Mouse (Mus musculus): ENCODE measurements at regions not wholly inside any gene's neighbourhood (a gene's known extent, or its start where the extent isn't known, plus 50 kb on each side); places are given as distances from the start of the nearest gene placed in this dataset.

GRCm38 (mm10) chr7:39789880-39790279 lies 272.3 kb downstream of the Zfp619 start:
- TF ChIP-seq E2F4 (IDR thresholded peaks at IDR 0.05; ENCODE audit: borderline replicate concordance, low read depth, low read length) = no peak
- TF ChIP-seq NRF1 (IDR thresholded peaks at IDR 0.05; ENCODE audit: insufficient read depth, low read depth, low read length, poor library complexity, severe bottlenecking) = no peak
- no peak for TF ChIP-seq USF1 (IDR thresholded peaks at IDR 0.05; ENCODE audit: low read depth, low read length)
- TF ChIP-seq CTCF (IDR thresholded peaks at IDR 0.05 in 2 of 3, conservative IDR thresholded peaks at IDR 0.05 in 1 of 3; ENCODE audit: control insufficient read depth in 1 of 3, insufficient read depth in 1 of 3, low read depth in 2 of 3, low read length in 3 of 3, poor library complexity in 1 of 3, severe bottlenecking in 1 of 3) = no peak
- TF ChIP-seq ZC3H11A (IDR thresholded peaks at IDR 0.05; ENCODE audit: low read depth, low read length) = no peak
- no peak for TF ChIP-seq POLR2A (IDR thresholded peaks at IDR 0.05; ENCODE audit: control insufficient read depth in 1 of 2, insufficient read depth in 1 of 2, low read depth in 1 of 2, low read length in 2 of 2, poor library complexity in 1 of 2)

All from MEL (cell line).